Mouse (Mus musculus): ENCODE measurements around the gene Rbm34.
"Not testable (repeated sequence)": the region's sequence is repeated elsewhere in the genome, so short reads cannot be mapped to it uniquely, and the experiment has no call there.

Gene Rbm34

DNA sequence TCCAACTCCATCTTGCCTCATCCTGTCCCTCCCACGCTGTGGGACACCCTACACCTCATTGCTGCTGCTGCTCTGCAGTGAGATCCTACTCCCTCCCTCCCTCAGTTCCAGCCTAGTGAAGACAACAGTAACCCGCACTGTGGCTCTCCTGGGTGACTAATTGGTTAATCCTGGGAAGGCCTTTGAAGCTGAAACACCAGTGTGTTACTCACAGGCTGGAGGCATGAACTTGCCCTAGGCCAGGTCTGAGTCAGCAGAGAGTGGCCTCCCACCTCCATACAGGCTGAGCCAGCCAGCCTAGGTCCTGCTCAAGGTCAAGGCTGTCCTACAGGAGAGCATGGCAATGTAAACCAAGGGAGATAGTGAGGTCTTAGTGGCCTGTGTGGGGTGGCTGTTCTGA, 51.6 kb downstream of the Rbm34 start:
- no peak for DNase-seq (ENCODE audit: low spot score in 2 of 2)

DNA sequence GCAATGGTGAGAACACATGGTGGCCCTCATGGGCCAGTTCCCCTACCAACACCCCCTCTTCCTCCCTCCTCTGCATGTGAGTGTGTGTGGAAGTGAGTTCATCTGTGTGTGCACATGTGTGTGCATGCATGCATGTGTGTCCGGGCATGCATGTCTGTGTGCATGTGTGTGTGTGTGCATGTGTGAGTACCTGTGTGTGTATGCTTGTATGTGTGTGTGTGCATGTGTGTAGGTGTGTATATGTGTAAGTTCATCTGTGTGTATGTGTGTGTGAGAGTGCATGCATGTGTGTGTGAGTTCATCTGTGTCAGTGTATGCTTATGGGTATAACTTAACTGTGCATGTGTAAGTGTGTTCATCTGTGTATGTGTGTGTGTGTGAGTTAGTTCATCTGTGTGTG, 52.5 kb downstream of the Rbm34 start:
- DNase-seq (ENCODE audit: low spot score in 2 of 2), result no peak

DNA sequence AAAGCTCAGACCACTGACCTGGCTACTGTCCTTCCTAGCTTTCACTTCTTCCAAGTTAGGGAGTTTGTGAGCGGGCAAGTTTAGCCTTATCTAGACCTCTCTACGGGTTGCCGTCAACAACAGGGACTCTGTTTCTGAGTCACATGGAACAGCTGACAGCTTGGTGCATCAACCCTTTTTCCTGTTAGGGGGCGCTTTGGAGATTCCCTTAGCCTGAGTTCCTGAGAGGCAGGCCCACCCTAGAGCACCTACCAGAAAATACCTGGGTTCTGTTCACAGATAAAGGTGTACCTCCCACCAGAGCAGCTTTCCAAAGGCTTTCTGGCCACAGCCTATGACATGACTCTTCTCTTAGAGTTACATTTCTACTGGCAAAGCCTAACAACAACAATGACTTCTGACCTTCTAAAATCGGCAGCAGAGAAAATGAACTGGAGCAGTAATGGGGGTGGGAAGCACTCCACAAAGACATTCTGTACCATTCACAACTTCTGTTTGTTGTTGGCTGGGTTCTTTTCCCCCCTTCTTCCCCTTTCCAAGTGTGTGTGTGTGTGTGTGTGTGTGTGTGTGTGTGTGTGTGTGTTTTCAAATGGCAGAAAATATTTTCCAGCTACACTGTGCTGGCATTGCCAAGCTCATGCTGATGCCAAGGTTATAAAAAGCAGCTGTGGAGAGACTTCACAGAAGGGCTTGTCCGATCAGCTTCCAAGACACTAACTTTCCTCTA, 53.5 kb downstream of the Rbm34 start:
- DNase-seq (ENCODE audit: low spot score in 2 of 2), result no peak

DNA sequence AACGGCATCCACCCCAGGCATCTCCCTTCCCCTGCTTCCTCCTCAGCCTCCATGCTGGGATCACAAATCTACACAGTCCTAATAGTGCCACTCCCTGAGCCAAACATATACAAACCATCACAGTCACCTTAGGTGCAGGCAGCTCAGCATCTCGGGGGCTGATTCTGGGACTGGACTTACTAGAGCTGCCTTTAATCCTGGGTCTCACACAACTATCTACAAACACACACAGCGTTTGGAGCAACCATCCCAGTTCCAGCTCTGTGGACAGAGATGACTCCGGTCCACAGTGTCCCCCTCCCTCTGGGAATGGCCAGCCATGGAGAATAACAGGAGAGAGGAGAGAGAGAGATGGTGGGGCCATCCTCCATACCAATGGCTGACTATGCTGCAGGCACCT, 54.3 kb downstream of the Rbm34 start:
- no peak for DNase-seq (ENCODE audit: low spot score in 2 of 2)

DNA sequence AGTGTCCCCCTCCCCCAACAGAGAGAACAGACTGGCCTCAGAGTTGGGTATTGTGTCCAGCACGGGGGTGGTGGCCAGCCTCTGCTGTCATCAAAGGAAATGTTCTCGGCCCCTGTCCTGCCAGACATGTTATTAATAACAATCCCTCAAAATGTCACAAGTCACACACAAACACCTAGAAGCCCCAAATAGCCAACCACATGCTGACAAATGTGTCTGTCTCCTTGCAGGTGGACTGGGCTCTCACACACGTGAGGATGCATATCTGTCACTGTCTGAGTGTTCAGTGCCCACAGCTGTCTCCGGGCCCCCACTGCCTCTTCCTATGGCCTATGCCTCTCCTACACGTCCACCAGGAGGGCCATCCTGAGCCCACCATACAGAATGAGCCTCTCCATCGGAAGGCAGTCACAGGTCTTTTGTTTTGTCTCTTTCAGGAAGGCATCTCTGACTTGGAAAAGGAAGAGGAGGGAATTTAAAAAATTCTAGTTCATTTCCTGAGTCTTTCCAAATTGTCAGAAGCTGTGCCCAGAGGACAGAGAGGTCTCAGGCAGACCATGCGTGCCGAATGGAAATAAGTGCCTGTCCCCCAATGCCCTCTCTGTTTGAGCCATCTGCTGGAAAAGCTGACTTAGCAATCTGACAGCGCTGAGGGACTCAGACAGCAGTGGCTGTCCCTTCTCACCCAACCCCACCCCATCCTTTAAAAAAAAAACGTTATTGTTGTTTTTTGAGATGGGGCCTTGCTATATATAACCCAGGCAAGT, 56.1 kb downstream of the Rbm34 start:
- no peak for DNase-seq (ENCODE audit: low spot score in 2 of 2)

DNA sequence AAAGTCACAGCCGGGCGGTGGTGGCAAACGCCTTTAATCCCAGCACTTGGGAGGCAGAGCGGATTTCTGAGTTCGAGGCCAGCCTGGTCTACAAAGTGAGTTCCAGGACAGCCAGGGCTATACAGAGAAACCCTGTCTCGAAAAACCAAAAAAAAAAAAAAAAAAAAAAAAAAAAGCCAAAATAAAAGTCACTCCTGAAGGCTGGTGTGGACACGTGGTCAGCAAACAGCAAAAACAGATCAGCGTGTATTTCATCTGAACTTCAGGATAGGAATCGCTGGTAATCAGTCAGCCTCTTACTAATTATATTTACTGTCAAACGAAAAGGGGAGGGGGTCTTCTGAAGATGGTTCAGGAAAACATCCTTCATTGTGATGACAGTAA, 56.8 kb downstream of the Rbm34 start:
- DNase-seq (ENCODE audit: low spot score in 2 of 2), result not testable (repeated sequence)

DNA sequence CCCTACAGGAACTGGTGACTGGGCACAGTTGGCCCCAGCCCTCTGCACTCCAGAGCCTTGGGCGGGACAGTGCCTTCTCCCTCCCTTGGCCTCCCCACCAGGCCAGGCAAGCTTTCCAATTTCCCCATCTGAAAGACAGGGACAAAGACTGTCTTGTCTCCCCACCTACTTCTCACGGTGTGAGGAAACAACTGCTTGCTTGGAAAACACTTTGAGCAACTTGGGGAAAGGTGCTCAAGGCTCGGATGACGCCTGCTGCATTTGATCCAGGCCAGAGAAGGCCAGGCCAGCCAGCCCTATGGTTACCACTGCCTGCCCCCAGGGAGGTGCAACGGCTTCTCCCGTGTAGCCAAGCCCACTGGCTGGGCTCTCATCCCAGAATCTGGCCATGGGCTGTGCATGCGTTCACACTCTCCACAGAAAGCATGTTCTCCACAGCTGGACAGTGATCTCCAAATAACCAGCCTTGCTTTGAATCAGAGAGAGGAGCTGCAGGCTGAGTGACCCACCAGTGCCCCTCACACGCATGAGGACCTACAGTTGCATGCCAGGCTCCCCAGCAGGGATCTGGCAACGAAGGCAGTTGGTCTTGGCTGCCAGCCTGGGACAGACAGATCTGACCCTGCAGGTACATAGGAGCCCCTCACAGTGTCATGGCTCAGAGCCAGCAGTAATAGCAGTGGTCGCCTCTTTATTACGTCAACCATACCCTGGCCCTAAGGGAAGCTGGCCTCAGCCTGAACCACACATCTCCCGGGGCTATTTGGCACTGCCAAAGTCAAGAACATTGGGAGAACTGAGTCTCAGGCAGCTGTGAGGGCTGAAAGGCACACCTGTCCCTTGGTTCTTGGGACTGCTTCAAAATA, 57.4 kb downstream of the Rbm34 start:
- DNase-seq (ENCODE audit: low spot score in 2 of 2), result no peak

DNA sequence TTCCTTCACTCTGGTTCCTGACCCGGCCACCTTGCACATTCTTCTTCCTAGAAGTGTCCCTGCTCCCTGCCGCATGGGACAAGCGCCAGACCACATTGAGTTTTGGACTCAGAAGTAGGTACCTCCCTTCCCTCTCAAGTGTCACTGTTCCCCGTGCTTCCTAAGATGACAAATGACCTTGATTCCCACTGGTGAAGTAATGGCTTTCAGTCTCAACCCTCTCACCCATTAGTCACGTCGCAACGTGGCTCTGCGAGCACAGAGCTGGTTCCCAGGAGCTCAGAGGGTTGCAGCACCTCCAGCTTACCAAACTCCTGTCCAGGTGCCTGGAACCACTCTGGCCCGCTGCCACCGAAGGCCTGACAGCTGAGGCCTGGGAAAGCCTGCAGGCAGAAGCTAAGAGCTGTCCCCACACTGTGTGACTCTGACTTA, 61.5 kb downstream of the Rbm34 start:
- no peak for DNase-seq (ENCODE audit: low spot score in 2 of 2)

DNA sequence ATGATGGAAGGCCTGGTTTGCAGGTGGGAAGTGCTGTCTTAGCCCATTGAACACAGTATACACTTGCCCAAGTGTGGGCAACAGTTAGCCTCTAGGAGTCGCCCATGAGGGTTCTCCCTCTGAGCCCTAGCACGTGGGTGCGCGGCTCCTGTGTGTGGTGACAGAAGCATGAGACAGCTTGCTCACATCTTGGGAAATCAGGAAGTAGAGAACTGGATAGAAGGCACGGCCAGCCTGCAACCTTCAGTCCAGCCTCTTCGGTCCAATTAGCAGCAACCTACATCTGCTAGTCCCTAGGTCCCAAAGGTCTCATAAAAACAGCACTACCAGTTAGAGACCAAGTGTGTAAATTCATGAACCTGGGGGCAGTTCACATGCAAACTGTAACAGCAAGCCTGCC, 62.1 kb downstream of the Rbm34 start:
- peak in 1 of 2 experiments; percentile 43 for DNase-seq (ENCODE audit: low spot score in 2 of 2)

DNA sequence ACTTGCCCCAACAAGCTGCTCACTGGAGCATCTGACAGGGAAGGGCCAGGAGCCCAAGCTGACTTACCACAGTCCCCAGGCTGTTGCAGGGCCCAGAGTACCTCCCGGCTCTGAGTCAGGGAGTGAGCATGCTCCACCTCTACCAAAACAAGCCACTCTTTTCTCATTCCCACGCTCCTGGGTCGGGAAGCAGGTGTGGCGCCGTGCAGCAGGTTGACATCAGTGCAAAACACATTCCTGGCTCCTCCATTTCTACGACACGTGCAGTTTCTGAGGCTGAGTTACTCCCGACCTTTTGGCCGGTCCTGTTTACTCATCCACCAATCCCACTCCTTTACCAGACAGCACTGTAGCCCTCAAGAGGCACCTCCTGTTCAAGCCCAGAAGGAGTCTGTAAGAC, 62.9 kb downstream of the Rbm34 start:
- no peak for DNase-seq (ENCODE audit: low spot score in 2 of 2)

DNA sequence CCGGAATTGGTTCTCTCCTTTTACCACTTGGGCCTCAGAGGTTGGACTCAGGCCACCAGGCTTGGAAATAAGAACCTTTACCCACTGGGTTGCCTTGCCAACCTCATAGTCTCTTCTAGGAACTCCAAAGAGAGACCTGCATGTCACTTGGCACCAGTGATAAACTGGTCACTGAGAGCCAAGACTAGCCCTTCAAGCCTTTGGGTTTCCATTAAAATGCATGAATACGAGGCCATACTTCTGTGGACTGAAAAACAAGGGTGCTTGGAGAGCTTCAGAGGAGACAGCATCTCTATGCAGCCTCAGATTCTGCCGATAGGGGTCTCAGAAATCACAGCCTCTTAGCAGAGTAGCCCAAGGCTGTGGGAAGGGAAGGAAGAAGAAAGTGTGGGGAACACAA, 63.5 kb downstream of the Rbm34 start:
- no peak for DNase-seq (ENCODE audit: low spot score in 2 of 2)

DNA sequence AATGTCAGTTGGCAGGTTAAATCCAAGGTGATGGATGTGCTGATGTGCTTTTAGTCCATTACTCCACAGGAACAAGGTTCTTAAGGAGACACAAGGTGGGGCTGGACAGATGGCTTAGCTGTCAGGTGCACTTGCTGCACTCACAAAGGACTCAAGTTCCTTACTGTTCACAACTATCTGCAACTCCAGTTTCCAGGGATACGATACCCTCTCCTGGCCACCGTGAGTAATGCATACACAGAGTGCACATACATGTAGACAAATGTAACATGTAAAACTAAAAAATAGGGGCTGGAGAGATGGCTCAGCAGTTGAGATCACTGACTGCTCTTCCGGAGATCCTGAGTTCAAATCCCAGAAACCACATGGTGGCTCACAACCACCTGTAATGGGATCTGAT, 65.5 kb downstream of the Rbm34 start:
- peak in 1 of 2 experiments; percentile 33 for DNase-seq (ENCODE audit: low spot score in 2 of 2)

DNA sequence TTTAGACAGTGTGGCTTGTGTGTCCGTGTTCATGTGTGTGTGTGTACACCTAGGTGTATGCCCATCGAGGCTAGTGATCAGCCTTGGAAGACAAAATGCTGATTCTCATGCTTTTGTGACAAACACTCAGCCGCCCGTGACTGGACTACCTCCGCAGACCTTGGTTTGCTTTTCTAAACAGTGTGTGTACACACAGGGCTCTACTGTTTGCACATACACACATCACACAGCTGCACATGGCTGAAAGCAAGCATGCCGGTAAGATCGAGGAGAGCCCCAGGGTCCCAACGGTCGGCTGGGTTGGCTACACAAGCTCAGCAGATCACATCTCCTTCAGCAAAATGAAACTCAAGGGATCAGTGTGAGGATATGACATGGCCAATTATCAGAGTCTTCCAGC, 66.9 kb downstream of the Rbm34 start:
- no peak for DNase-seq (ENCODE audit: low spot score in 2 of 2)

DNA sequence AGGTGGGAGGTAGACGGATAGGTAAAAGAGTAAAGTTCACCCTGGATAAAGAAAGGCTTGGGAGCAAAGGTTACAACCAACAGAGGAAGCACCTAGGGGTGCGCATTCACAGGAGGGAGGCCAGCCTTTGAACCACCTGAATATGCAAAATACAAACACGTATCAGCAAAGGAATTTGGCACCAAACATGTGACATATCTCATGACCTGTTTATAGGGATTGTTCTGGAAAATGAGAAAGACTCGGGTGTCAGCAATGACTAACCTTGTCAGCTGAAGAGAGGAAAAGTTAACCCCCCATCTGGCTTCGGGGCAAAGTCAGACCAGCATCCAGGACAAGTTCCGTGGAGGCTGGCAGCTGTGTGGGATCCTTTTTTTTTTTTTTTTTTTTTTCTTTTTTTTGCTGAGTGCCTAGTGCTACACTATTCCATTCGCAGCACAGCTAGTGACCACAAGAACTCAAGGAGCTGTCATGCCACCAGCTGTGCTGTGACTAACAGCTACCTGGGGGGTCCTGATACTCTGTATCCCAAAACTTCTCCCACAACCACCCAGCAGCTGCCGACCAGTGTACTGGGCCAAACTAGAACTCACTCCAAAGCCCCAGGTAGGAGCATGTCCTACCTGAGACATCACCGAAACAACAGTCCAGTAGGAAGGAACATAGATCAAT, 67.5 kb downstream of the Rbm34 start:
- no peak for DNase-seq (ENCODE audit: low spot score in 2 of 2)

DNA sequence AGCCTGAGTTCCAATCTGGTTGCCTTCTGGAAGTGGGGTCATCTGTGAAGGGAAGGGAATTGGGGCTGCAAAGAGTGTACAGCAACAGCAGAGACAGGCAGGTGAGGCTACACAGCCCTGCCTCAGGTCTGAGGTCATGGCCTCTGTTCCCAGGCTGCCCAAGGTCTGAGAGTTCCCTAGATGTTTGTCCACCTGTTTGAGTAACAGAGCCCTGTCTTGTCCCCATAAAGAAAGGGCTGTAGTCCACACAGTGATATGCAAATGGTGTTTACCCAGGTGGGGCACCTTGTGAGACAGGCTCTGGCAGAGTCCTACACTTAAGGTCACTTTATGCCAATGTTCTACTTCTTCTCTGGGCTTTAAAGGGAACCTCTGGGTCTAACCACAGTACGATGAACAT, 69.3 kb downstream of the Rbm34 start:
- no peak for DNase-seq (ENCODE audit: low spot score in 2 of 2)

DNA sequence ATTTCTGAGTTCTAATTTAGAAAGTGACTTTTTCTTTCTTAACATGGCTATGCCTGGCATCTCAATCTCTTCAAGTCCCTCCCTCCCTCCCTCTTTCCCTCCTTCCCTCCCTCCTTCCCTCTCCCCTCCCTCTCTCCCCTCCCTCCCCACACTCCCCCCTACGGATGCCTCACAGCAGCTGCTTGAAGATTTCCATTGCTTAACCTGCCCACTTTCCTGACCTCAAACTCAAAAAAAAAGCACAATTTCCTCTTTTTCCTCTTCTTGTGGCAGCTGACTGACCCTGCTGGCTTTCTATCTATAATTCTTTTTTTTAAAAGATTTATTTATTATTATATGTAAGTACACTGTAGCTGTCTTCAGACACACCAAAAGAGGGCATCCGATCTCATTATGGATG, 69.8 kb downstream of the Rbm34 start:
- DNase-seq (ENCODE audit: low spot score in 2 of 2), result no peak
